Mouse (Mus musculus) hindbrain, postnatal 0 days (tissue): ENCODE data around the gene Ano7. TPM values are rescaled to one million over a fixed set of nuclear protein-coding genes. Genes with fewer than 3 reads are reported as not detected.
A peak's percentile ranks its signal among the peaks of the same experiment; 100 is the strongest.
"Not testable (repeated sequence)": the region's sequence is repeated elsewhere in the genome, so short reads cannot be mapped to it uniquely, and the experiment has no call there.

ENCODE experiments used
- ATAC-seq: fragments of 200-750 bp; cut with Nextera tagmentation; 2 replicates; pipeline ENCODE4 v1.8.0; 2017; ENCODE audit warnings: mild to moderate bottlenecking, moderate TSS enrichment, moderate library complexity
- DNase-seq: peaks from one replicate; pipeline ENCODE4 v3.0.0-alpha.2; 2015; ENCODE audit warnings: low spot score
- H3K27ac ChIP-seq: fragments of 300-500 bp; sonication (generic); 2 replicates; pipeline ENCODE4 v1.5.1; 2014; ENCODE audit warnings: mild to moderate bottlenecking
- H3K27me3 ChIP-seq: fragments of 300-500 bp; sonication (generic); 2 replicates; pipeline ENCODE4 v1.6.1; 2014; ENCODE audit warnings: low read length, mixed read lengths; ENCODE audit not compliant: insufficient read depth
- H3K36me3 ChIP-seq: fragments of 300-500 bp; sonication (generic); 2 replicates; pipeline ENCODE4 v1.6.1; 2014; ENCODE audit warnings: low read length, mixed read lengths; ENCODE audit not compliant: insufficient read depth
- H3K4me1 ChIP-seq: fragments of 300-500 bp; sonication (generic); 2 replicates; pipeline ENCODE4 v1.6.1; 2014; ENCODE audit warnings: antibody characterized with exemption, low read length, mixed read lengths; ENCODE audit not compliant: insufficient read depth
- H3K4me2 ChIP-seq: fragments of 300-500 bp; sonication (generic); 2 replicates; pipeline ENCODE4 v1.6.1; 2014; ENCODE audit warnings: low read depth, mild to moderate bottlenecking, low read length, moderate library complexity, mixed read lengths
- H3K4me3 ChIP-seq: fragments of 300-500 bp; sonication (generic); 2 replicates; pipeline ENCODE4 v1.5.1; 2014; ENCODE audit warnings: low read length
- H3K9ac ChIP-seq: fragments of 300-500 bp; sonication (generic); replicated peaks from 2 replicates; pipeline ENCODE4 v1.6.1; 2014; ENCODE audit warnings: mild to moderate bottlenecking, low read length, moderate library complexity, mixed read lengths
- H3K9me3 ChIP-seq: fragments of 300-500 bp; sonication (generic); 2 replicates; pipeline ENCODE4 v1.6.1; 2016; ENCODE audit warnings: low read length, mixed read lengths
- CTCF ChIP-seq: IDR thresholded peaks from 2 replicates; pipeline ENCODE4 v1.5.1; 2016; ENCODE audit warnings: antibody characterized with exemption, control low read depth, low read depth
- WGBS: fragments of 180-500 bp; shearing (Covaris S2); extraction: QIAGEN DNeasy Blood & Tissue Kit; methylation state at CpG from one replicate; pipeline ENCODE4 v1.1.7; 2014; 5-methylcytosine and 5-hydroxymethylcytosine counted together
- microRNA-seq, 2 experiments: library from miRNA; unstranded; fragments of <30 nt; microRNA quantifications; one replicate each; pipeline ENCODE4; 2016
- polyA plus RNA-seq: library from polyadenylated mRNA; unstranded; fragments of >200 nt; fragmentation: Nextera tagmentation; extraction: Ambion mirVana; gene quantifications from 2 replicates; pipeline ENCODE4 v1.2.1, GENCODE M21; 2015
- total RNA-seq: library from RNA; depleted of rRNA; stranded (reverse); fragments of >200 nt; gene quantifications from 2 replicates; pipeline ENCODE4 v1.2.3, GENCODE M21; 2014; rRNA removed

The Ano7 gene
- total and polyA plus RNA-seq, 2 experiments from 2014 or later: 0.89 to 1.9 TPM

GRCm38 (mm10) chr1:93445111-93445821, 71.5 kb downstream of the Ano7 start:
- TF ChIP-seq CTCF: no peak
- ATAC-seq (peak; percentile 90), DNase-seq (peak; percentile 66)
- Histone ChIP-seq H3K27me3 (no peaks in the 10 kb centered on the region), H3K9me3 (no peaks in the 10 kb centered on the region), H3K27ac (peak overlapping the region; percentile 76), H3K4me1 (no peaks in the 10 kb centered on the region; the same call in 1 of the 2 replicates), H3K4me3 (peak overlapping the region; percentile 88), H3K4me2 (peak overlapping the region; percentile 97), H3K9ac (peak overlapping the region; percentile 72), H3K36me3 (peaks cover 7% of the 10 kb centered on the region; the same call in 1 of the 2 replicates)
- WGBS: under 1% methylated on average over 83 of the region's 84 CpGs

DNA sequence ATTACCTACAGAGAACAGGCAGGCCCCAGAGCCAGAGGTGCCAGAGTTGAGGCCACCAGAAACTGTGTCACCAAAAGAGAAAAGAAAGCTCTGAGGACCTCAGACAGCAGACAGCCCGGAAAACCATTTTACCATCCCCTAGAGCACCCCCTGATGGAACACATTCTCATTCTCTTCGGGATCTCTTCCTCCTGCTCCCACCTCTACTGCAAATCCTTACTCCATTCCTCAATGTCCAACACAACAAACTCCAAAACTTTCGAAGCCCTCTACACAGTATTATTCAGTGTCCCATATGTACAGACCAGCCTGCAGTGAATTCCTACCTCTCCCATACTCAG, 72.1 kb downstream of the Ano7 start:
- Histone ChIP-seq H3K4me2 (peak overlapping the region; percentile 97), H3K27ac (peak overlapping the region; percentile 76), H3K4me1 (no peaks in the 10 kb centered on the region; the same call in 1 of the 2 replicates), H3K36me3 (0 out of 2 replicates have a peak, but pooled peaks cover 2% of the 10 kb centered on the region), H3K27me3 (no peaks in the 10 kb centered on the region), H3K4me3 (peak overlapping the region; percentile 88), H3K9ac (peak overlapping the region; percentile 72), H3K9me3 (no peaks in the 10 kb centered on the region)
- ATAC-seq (peak; percentile 13; the same call in 1 of the 2 replicates), DNase-seq (no peak)
- 17% methylated on average over 3 of the region's 3 CpGs for WGBS
- TF ChIP-seq CTCF: no peak

DNA sequence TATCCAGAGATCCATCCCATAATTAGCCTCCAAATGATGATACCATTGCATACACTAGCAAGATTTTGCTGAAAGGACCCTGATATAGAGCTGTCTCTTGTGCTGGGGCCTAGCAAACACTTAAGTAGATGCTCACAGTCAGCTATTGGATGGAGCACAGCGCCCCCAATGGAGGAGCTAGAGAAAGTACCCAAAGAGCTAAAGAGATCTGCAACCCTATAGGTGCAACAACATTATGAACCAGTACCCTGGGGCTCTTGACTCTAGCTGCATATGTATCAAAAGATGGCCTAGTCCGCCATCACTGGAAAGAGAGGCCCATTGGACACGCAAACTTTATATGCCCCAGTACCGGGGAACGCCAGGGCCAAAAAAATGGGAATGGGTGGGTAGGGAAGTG, 76.4 kb downstream of the Ano7 start:
- H3K27me3 ChIP-seq, DNase-seq, H3K4me3 ChIP-seq, H3K9ac ChIP-seq, H3K27ac ChIP-seq, ATAC-seq, H3K36me3 ChIP-seq, H3K4me2 ChIP-seq, H3K4me1 ChIP-seq, H3K9me3 ChIP-seq: not testable (repeated sequence)
- WGBS: 82% methylated on average over 5 of the region's 5 CpGs

DNA sequence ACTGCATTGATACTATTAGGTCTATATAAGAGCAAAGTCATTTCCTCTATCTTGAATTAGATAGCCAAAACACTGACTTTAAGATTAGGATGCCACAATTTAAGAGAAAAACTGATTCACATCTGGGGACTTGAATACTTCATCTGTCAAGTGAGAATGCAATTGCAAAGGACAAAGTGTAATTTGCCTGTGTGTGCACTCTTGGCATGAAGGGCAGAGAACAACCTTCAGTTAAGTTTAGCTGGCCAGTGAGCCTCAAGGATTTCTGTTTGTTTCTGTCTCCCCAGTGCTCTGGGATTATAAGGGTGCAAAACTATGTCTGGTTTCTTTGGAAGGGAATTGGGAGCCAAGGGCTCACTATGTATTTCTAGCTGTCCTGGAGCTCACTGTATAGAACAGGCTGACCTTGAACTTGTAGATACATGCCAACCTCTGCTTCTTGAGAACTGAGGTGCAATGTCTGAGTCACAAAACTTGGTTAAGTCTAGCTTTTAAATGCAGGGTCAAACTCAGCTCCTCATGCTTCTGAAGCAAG, 80.1 kb downstream of the Ano7 start:
- Histone ChIP-seq H3K4me2 (no peak overlapping the region), H3K36me3 (no peaks in the 10 kb centered on the region), H3K27me3 (no peaks in the 10 kb centered on the region), H3K9me3 (no peaks in the 10 kb centered on the region), H3K27ac (no peak overlapping the region), H3K9ac (no peak overlapping the region), H3K4me1 (no peaks in the 10 kb centered on the region), H3K4me3 (no peak overlapping the region)
- DNase-seq (no peak), ATAC-seq (no peak)
- no peak for TF ChIP-seq CTCF

Small RNA genes lying within 50 kb of the gene (microRNA-seq; reads per million reads assigned to microRNA genes)
- gene Mir6345 (0 reads per million in 2 experiments), gene Mir6902 (0.53 to 0.72 reads per million in 2 experiments)

Other genes starting within 250 kb of the Ano7 start
- gene Agxt, start 238.7 kb upstream of the Ano7 start, total RNA-seq: not detected in 2 replicates
- not detected in 2 replicates for gene Agxt, start 238.7 kb upstream of the Ano7 start, polyA plus RNA-seq
- gene 2310007B03Rik, start 213.0 kb upstream of the Ano7 start, total RNA-seq: 0.05 and 0.83 TPM in 2 replicates
- gene 2310007B03Rik, start 213.0 kb upstream of the Ano7 start, polyA plus RNA-seq: 0.11 and 0.16 TPM in 2 replicates
- 1.1 and 1.3 TPM in 2 replicates for gene Crocc2, start 205.2 kb upstream of the Ano7 start, total RNA-seq
- 0.48 and 0.63 TPM in 2 replicates for gene Crocc2, start 205.2 kb upstream of the Ano7 start, polyA plus RNA-seq
- 26.7 and 33.7 TPM in 2 replicates for gene Sned1, start 138.1 kb upstream of the Ano7 start, total RNA-seq
- 8.0 and 9.2 TPM in 2 replicates for gene Sned1, start 138.1 kb upstream of the Ano7 start, polyA plus RNA-seq
- gene Mterf4, start 68.0 kb upstream of the Ano7 start, total RNA-seq: 24.0 and 33.6 TPM in 2 replicates
- gene Mterf4, start 68.0 kb upstream of the Ano7 start, polyA plus RNA-seq: 23.2 and 23.9 TPM in 2 replicates
- 10.2 TPM in 2 replicates for gene Ppp1r7, start 31.1 kb upstream of the Ano7 start, total RNA-seq
- gene Ppp1r7, start 31.1 kb upstream of the Ano7 start, polyA plus RNA-seq: 62.2 and 67.1 TPM in 2 replicates
- gene Pask, start 30.4 kb upstream of the Ano7 start, total RNA-seq: 8.4 and 15.0 TPM in 2 replicates
- 3.6 and 3.9 TPM in 2 replicates for gene Pask, start 30.4 kb upstream of the Ano7 start, polyA plus RNA-seq
- gene Hdlbp, start 104.9 kb downstream of the Ano7 start, total RNA-seq: 66.0 and 114 TPM in 2 replicates
- gene Hdlbp, start 104.9 kb downstream of the Ano7 start, polyA plus RNA-seq: 96.5 and 99.5 TPM in 2 replicates
- 5.5 and 8.8 TPM in 2 replicates for gene Farp2, start 138.1 kb downstream of the Ano7 start, total RNA-seq
- 2.7 and 2.9 TPM in 2 replicates for gene Farp2, start 138.1 kb downstream of the Ano7 start, polyA plus RNA-seq